Mouse (Mus musculus) mature B cell (primary cell): ENCODE results near the gene Pde1c.

Experiments used
- in situ Hi-C: fragments of 300-500 bp; cut with MboI; formaldehyde crosslinking; loops from 2 replicates; pipeline ENCODE4 v1.14.3; 2019

The Pde1c gene

GRCm38 (mm10) chr6:56331432-56331831, 237.5 kb downstream of the Pde1c start:
- in situ Hi-C loops = no loop called here

- in situ Hi-C loops = no loop called here
Observed at GRCm38 (mm10) chr6:56328103-56328502, 240.8 kb downstream of the Pde1c start.

- in situ Hi-C loops = no loop called here
Observed at GRCm38 (mm10) chr6:56322799-56323198, 246.1 kb downstream of the Pde1c start.

GRCm38 (mm10) chr6:56310318-56310717, 258.6 kb downstream of the Pde1c start:
- in situ Hi-C loops = no loop called here

GRCm38 (mm10) chr6:56306066-56306465, 262.8 kb downstream of the Pde1c start:
- in situ Hi-C loops = no loop called here

GRCm38 (mm10) chr6:56292176-56292575, 276.7 kb downstream of the Pde1c start:
- in situ Hi-C loops = no loop called here

GRCm38 (mm10) chr6:56289307-56289706, 279.6 kb downstream of the Pde1c start:
- in situ Hi-C loops = no loop called here

GRCm38 (mm10) chr6:56284821-56285220, 284.1 kb downstream of the Pde1c start:
- in situ Hi-C loops = no loop called here

GRCm38 (mm10) chr6:56275461-56275860, 293.4 kb downstream of the Pde1c start:
- in situ Hi-C loops = no loop called here

- in situ Hi-C loops = no loop called here
Observed at GRCm38 (mm10) chr6:56271741-56272140, 297.2 kb downstream of the Pde1c start.

GRCm38 (mm10) chr6:56264509-56264908, 304.4 kb downstream of the Pde1c start:
- in situ Hi-C loops = no loop called here

- in situ Hi-C loops = no loop called here
Observed at GRCm38 (mm10) chr6:56260118-56260517, 308.8 kb downstream of the Pde1c start.

GRCm38 (mm10) chr6:56257555-56258297, 311.2 kb downstream of the Pde1c start:
- in situ Hi-C loops = no loop called here

- in situ Hi-C loops = no loop called here
Observed at GRCm38 (mm10) chr6:56250091-56250490, 318.8 kb downstream of the Pde1c start.

- in situ Hi-C loops = no loop called here
Observed at GRCm38 (mm10) chr6:56191426-56192140, 377.3 kb downstream of the Pde1c start.

- in situ Hi-C loops = no loop called here
Observed at GRCm38 (mm10) chr6:56176485-56176884, 392.4 kb downstream of the Pde1c start.

GRCm38 (mm10) chr6:56172172-56172571, 396.7 kb downstream of the Pde1c start:
- in situ Hi-C loops = no loop called here

- in situ Hi-C loops = no loop called here
Observed at GRCm38 (mm10) chr6:56168736-56169135, 400.2 kb downstream of the Pde1c start.

GRCm38 (mm10) chr6:56158217-56158616, 410.7 kb downstream of the Pde1c start:
- in situ Hi-C loops = no loop called here

GRCm38 (mm10) chr6:56156836-56157235, 412.1 kb downstream of the Pde1c start:
- in situ Hi-C loops = no loop called here

GRCm38 (mm10) chr6:56130493-56131159, 438.3 kb downstream of the Pde1c start:
- in situ Hi-C loops = no loop called here

GRCm38 (mm10) chr6:56099520-56100101, 469.3 kb downstream of the Pde1c start:
- in situ Hi-C loops = no loop called here
